Mouse (Mus musculus): Measurements from ENCODE around the gene Inip.

The Inip gene

GRCm38 (mm10) chr4:59801489-59801888 lies at the start of gene Inip:
TSS of gene Inip (minus strand) at chr4:59801589.
- no peak for DNase-seq

GRCm38 (mm10) chr4:59850181-59850580 lies 48.8 kb upstream of the Inip start:
- peak; percentile 82 for DNase-seq

- DNase-seq = no peak
Measured at GRCm38 (mm10) chr4:59847447-59847846, 46.1 kb upstream of the Inip start.

- no peak for DNase-seq
Measured at GRCm38 (mm10) chr4:59845245-59845637, 43.9 kb upstream of the Inip start.

GRCm38 (mm10) chr4:59844460-59845244 lies 43.3 kb upstream of the Inip start:
- no peak for DNase-seq

- DNase-seq = no peak
Measured at GRCm38 (mm10) chr4:59837659-59838058, 36.3 kb upstream of the Inip start.

GRCm38 (mm10) chr4:59832810-59833209 lies 31.4 kb upstream of the Inip start:
- no peak for DNase-seq

GRCm38 (mm10) chr4:59831038-59831437 lies 29.6 kb upstream of the Inip start:
- no peak for DNase-seq

GRCm38 (mm10) chr4:59829072-59829471 lies 27.7 kb upstream of the Inip start:
- no peak for DNase-seq

- DNase-seq = no peak
Measured at GRCm38 (mm10) chr4:59826381-59826780, 25.0 kb upstream of the Inip start.

GRCm38 (mm10) chr4:59825634-59826033 lies 24.2 kb upstream of the Inip start:
- no peak for DNase-seq

- no peak for DNase-seq
Measured at GRCm38 (mm10) chr4:59824860-59825259, 23.5 kb upstream of the Inip start.

GRCm38 (mm10) chr4:59823470-59823869 lies 22.1 kb upstream of the Inip start:
- DNase-seq = no peak

GRCm38 (mm10) chr4:59822119-59822518 lies 20.7 kb upstream of the Inip start:
- no peak for DNase-seq

- DNase-seq = no peak
Measured at GRCm38 (mm10) chr4:59821516-59821915, 20.1 kb upstream of the Inip start.

- DNase-seq = peak; percentile 82
Measured at GRCm38 (mm10) chr4:59819477-59820022, 18.2 kb upstream of the Inip start.

GRCm38 (mm10) chr4:59819054-59819472 lies 17.7 kb upstream of the Inip start:
- DNase-seq = no peak

- DNase-seq = no peak
Measured at GRCm38 (mm10) chr4:59818498-59818897, 17.1 kb upstream of the Inip start.

GRCm38 (mm10) chr4:59817790-59818189 lies 16.4 kb upstream of the Inip start:
- DNase-seq = no peak

GRCm38 (mm10) chr4:59816477-59816876 lies 15.1 kb upstream of the Inip start:
- no peak for DNase-seq

GRCm38 (mm10) chr4:59816016-59816415 lies 14.6 kb upstream of the Inip start:
- no peak for DNase-seq

- no peak for DNase-seq
Measured at GRCm38 (mm10) chr4:59815121-59815810, 13.9 kb upstream of the Inip start.

- no peak for DNase-seq
Measured at GRCm38 (mm10) chr4:59814094-59814493, 12.7 kb upstream of the Inip start.

- DNase-seq = no peak
Measured at GRCm38 (mm10) chr4:59808396-59808795, 7.0 kb upstream of the Inip start.

Data from retina, postnatal 1 day (tissue).